Mouse (Mus musculus) liver, embryonic 12.5 days (tissue): ENCODE measurements at regions not wholly inside any gene's neighbourhood (a gene's known extent, or its start where the extent isn't known, plus 50 kb on each side); places are given as distances from the start of the nearest gene placed in this dataset.

Experiments used
- ATAC-seq: fragments of 200-750 bp; cut with Nextera tagmentation; 2 replicates; pipeline ENCODE4 v1.8.0; 2017; ENCODE audit warnings: moderate number of reproducible peaks, mild to moderate bottlenecking, moderate library complexity
- H3K27ac ChIP-seq: fragments of 300-500 bp; sonication (generic); 2 replicates; pipeline ENCODE4 v1.5.1; 2016; ENCODE audit warnings: mild to moderate bottlenecking
- H3K27me3 ChIP-seq: fragments of 300-500 bp; sonication (generic); replicated peaks from 2 replicates; pipeline ENCODE4 v1.6.1; 2016; ENCODE audit warnings: mild to moderate bottlenecking, moderate library complexity
- H3K36me3 ChIP-seq: fragments of 300-500 bp; sonication (generic); 2 replicates; pipeline ENCODE4 v1.6.1; 2016; ENCODE audit warnings: mild to moderate bottlenecking, moderate library complexity
- H3K4me1 ChIP-seq: fragments of 300-500 bp; sonication (generic); 2 replicates; pipeline ENCODE4 v1.6.1; 2016
- H3K4me2 ChIP-seq: fragments of 300-500 bp; sonication (generic); 2 replicates; pipeline ENCODE4 v1.6.1; 2016; ENCODE audit warnings: mild to moderate bottlenecking, moderate library complexity
- H3K4me3 ChIP-seq: fragments of 300-500 bp; sonication (generic); 2 replicates; pipeline ENCODE4 v1.5.1; 2016; ENCODE audit warnings: mild to moderate bottlenecking, moderate library complexity
- H3K9ac ChIP-seq: fragments of 300-500 bp; sonication (generic); 2 replicates; pipeline ENCODE4 v1.6.1; 2016; ENCODE audit warnings: mild to moderate bottlenecking, moderate library complexity
- H3K9me3 ChIP-seq: fragments of 300-500 bp; sonication (generic); replicated peaks from 2 replicates; pipeline ENCODE4 v1.6.1; 2016; ENCODE audit warnings: mild to moderate bottlenecking, moderate library complexity
- WGBS: fragments of 180-500 bp; shearing (Covaris S2); methylation state at CpG from one replicate; pipeline ENCODE4 v1.1.7; 2016; ENCODE audit not compliant: insufficient replicate concordance; 5-methylcytosine and 5-hydroxymethylcytosine counted together

DNA sequence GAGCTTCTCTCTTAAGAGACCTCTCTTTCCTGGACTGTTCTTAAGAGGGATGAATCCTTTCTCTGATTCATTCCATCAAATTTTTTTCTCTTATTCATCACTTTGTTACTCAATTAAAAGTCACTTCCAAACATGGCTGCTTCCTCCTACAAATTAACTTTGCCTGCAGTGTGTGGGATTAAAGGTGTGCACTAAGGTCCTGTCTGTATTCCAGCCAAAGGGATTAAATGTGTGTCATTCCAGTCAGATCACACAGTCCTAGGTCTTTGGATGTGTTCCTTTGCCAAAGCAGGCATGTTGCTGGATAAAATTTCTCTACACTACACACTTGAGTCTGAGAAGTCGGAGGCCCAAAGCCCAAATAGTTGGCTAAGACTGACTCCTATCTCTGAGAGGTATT lies 204.0 kb downstream of the Nfkbiz start:
- Histone ChIP-seq H3K36me3 (no peaks in the 10 kb centered on the region), H3K9ac (no peak overlapping the region), H3K4me3 (no peak overlapping the region), H3K4me1 (no peaks in the 10 kb centered on the region), H3K27ac (no peak overlapping the region), H3K27me3 (no peaks in the 10 kb centered on the region), H3K9me3 (no peaks in the 10 kb centered on the region), H3K4me2 (no peak overlapping the region)
- WGBS: 56% methylated on average over 1 of the region's 1 CpGs
- no peak for ATAC-seq

DNA sequence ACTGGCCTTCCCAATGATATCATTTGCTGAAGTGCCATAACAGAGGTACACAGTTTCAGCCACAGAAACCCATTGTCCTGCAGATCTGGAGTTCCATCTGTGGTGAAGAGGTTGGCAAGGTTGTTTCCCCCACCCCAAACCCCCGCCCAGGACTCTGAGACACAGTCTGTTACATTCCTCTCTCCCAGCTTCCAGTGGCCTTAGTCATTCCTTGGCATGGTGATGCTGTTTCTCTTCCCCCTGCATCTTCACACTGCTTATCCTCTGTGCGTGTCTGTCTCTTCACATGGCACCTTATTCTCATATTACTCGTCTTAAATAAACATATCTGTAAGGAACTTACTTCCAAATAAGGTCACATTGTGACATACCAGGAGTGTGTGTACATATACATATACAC lies 206.5 kb downstream of the Nfkbiz start:
- no peaks in the 10 kb centered on the region for H3K36me3 ChIP-seq
- 64% methylated on average over 3 of the region's 3 CpGs for WGBS
- H3K4me3 ChIP-seq: no peak overlapping the region
- no peaks in the 10 kb centered on the region for H3K9me3 ChIP-seq
- H3K4me2 ChIP-seq: no peak overlapping the region
- no peak overlapping the region for H3K27ac ChIP-seq
- no peak overlapping the region for H3K9ac ChIP-seq
- ATAC-seq: no peak
- H3K4me1 ChIP-seq: no peaks in the 10 kb centered on the region
- H3K27me3 ChIP-seq: no peaks in the 10 kb centered on the region

DNA sequence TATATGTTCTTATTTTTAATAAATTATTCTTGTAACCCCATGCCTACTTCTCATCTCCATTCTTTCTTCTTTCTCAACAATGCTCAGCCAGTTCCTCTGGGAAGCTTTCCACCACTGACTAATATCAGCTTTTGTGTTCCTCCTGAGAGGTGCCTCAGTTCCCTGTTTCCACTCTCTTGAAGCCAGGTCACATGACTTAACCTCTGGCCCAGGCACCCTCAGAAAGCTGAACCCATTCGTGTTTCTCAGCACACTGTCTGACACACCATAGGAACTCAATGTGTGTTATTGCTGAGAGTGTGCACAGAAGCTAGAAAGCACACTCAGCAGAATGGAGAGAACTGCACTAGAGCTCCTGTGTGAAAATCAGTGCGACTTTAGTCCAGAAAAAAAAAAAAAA lies 207.1 kb downstream of the Nfkbiz start:
- 63% methylated on average over 2 of the region's 2 CpGs for WGBS
- no peak for ATAC-seq

DNA sequence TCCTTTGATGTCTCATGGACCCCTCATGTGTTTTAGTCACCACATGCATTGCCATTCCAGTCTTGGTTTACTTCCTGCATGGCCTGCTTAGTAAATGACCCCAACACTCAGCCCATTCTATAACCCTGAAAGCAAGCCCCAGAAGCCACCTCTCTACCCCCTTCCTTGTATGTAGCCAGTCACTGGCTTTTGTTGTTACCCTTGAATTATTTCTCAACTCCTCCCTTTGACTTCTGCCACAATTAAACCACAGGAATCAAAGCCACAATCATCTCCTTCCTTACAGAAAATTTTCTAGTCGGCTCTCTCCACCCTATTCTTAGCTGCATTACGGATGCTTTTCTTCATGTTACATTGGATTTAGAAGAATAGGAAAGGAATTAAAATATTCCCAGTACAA lies 207.7 kb downstream of the Nfkbiz start:
- no peak overlapping the region for H3K9ac ChIP-seq

More for the DNA sequence above, 207.1 kb downstream of the Nfkbiz start:
- no peaks in the 10 kb centered on the region for H3K36me3 ChIP-seq
- H3K4me3 ChIP-seq: no peak overlapping the region
- H3K4me1 ChIP-seq: no peaks in the 10 kb centered on the region
- H3K9ac ChIP-seq: no peak overlapping the region
- no peak overlapping the region for H3K27ac ChIP-seq
- H3K9me3 ChIP-seq: no peaks in the 10 kb centered on the region
- no peaks in the 10 kb centered on the region for H3K27me3 ChIP-seq
- no peak overlapping the region for H3K4me2 ChIP-seq

DNA sequence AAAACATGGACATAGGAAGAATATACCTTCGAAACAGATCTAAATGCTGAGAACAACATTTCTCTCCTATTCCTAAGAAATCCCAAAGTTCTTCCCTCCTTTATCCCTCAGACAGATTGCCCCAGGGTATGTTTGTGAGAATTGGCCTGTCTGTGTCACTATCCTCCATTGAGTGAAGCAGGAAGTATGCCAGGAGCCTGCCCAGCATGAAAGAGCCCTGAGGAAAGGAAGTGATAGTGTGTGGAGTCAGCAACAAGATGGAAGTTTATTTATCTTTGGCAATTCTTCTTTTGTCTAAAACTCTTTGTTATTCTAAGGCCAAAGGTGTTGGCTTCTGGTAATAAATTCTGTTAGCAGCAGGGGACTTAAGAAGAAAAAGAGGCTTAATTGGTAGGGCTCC lies 211.2 kb downstream of the Nfkbiz start:
- Histone ChIP-seq H3K9ac (no peak overlapping the region), H3K27ac (no peak overlapping the region), H3K27me3 (no peaks in the 10 kb centered on the region), H3K4me3 (no peak overlapping the region), H3K4me1 (no peaks in the 10 kb centered on the region), H3K36me3 (no peaks in the 10 kb centered on the region), H3K4me2 (no peak overlapping the region), H3K9me3 (no peaks in the 10 kb centered on the region)
- no peak for ATAC-seq
- WGBS: 63% methylated on average over 1 of the region's 1 CpGs

More for the DNA sequence above, 207.7 kb downstream of the Nfkbiz start:
- no peak overlapping the region for H3K4me3 ChIP-seq
- no peak for ATAC-seq
- no peaks in the 10 kb centered on the region for H3K27me3 ChIP-seq
- H3K27ac ChIP-seq: no peak overlapping the region
- 69% methylated on average over 2 of the region's 2 CpGs for WGBS
- H3K4me1 ChIP-seq: no peaks in the 10 kb centered on the region
- H3K4me2 ChIP-seq: no peak overlapping the region
- no peaks in the 10 kb centered on the region for H3K9me3 ChIP-seq
- no peaks in the 10 kb centered on the region for H3K36me3 ChIP-seq

DNA sequence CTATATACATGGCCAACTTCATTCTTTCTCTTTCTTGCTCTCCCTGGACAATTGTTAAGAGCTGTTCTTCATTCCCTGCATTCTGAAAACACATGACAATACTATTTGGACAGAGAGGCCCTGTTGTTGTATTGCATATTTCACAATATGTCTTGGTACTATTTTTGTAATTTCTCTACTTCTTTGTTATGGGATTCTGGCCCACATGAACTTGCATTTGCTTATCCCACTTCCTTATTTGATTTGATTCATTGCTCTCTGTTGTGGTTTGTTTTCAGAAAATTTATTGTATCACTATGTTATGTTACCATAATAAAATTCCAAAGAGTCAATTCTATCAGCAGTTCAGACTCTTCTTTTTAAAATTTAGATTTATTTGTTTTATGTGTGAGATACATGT lies 215.3 kb downstream of the Nfkbiz start:
- Histone ChIP-seq H3K9me3 (no peaks in the 10 kb centered on the region), H3K27ac (no peak overlapping the region), H3K27me3 (no peaks in the 10 kb centered on the region), H3K36me3 (no peaks in the 10 kb centered on the region), H3K4me2 (no peak overlapping the region), H3K9ac (no peak overlapping the region), H3K4me1 (no peaks in the 10 kb centered on the region), H3K4me3 (no peak overlapping the region)
- ATAC-seq: no peak

DNA sequence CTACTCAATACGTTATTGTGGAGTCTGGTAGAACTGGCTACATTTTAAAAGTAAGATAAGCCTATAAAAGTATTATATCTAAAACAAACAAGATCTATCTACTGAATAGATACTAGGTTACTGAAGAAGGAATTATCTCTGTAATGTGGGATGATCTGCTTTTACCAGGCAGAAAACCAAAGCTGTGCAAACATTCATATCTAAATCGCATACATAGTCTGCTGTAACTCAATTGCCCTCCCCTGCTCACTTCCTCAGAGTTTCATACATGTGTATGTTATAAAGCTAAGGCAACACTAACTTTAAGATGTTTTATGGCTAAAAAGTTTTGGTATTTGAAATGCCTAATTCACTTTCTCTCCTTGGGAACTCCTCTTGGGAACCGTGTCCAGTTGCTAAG lies 219.0 kb downstream of the Nfkbiz start:
- Histone ChIP-seq H3K4me3 (no peak overlapping the region), H3K36me3 (no peaks in the 10 kb centered on the region), H3K9me3 (no peaks in the 10 kb centered on the region), H3K4me1 (no peaks in the 10 kb centered on the region), H3K4me2 (no peak overlapping the region), H3K9ac (no peak overlapping the region), H3K27me3 (no peaks in the 10 kb centered on the region), H3K27ac (no peak overlapping the region)
- WGBS: 64% methylated on average over 3 of the region's 3 CpGs
- ATAC-seq: no peak

DNA sequence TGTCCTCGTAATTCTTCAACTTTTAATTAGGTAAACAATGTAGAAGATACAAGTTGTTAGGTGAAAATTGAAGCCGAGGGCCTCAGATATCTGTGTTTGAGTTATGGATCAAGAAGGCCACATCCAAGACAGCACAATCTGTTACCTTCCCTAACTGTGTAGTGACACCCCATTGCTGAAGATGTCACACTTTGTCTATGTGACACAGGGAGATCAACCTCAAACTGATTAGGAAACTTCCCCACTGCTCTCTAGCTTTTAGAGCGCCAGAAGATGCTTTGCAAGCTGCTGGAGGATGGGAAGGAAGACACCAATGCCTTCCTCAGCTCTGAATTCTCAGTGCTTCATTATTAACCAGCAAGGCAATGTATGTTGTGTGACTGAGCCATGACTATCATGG lies 220.7 kb downstream of the Nfkbiz start:
- no peak overlapping the region for H3K9ac ChIP-seq
- H3K4me2 ChIP-seq: no peak overlapping the region
- WGBS: 65% methylated on average over 3 of the region's 3 CpGs
- H3K4me1 ChIP-seq: no peaks in the 10 kb centered on the region
- H3K27me3 ChIP-seq: no peaks in the 10 kb centered on the region
- no peak overlapping the region for H3K4me3 ChIP-seq
- H3K36me3 ChIP-seq: no peaks in the 10 kb centered on the region
- ATAC-seq: no peak
- H3K27ac ChIP-seq: no peak overlapping the region
- H3K9me3 ChIP-seq: no peaks in the 10 kb centered on the region

DNA sequence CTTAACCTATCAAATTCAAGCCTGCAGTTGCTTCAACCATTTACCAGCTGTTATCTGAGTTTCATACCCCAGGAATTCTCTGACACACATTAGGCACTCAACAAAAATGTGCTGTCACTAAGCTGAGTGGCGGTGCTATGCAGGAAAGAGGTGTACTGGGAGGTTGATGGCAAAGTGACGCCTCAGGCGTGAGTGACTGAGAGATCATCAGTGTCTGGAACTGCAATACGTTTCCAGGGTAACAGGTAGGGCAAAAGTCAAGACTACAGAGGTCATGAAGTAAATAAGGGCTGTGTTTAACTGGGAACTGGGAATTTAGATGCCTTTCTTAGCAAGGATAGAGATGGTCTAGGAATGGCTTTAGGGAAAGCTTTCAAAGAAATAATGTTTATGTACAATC lies 221.2 kb downstream of the Nfkbiz start:
- H3K4me1 ChIP-seq: no peaks in the 10 kb centered on the region
- no peaks in the 10 kb centered on the region for H3K36me3 ChIP-seq
- no peak overlapping the region for H3K9ac ChIP-seq
- no peak overlapping the region for H3K27ac ChIP-seq
- no peaks in the 10 kb centered on the region for H3K9me3 ChIP-seq
- WGBS: 52% methylated on average over 4 of the region's 4 CpGs
- H3K27me3 ChIP-seq: no peaks in the 10 kb centered on the region
- no peak overlapping the region for H3K4me3 ChIP-seq
- H3K4me2 ChIP-seq: no peak overlapping the region
- no peak for ATAC-seq

DNA sequence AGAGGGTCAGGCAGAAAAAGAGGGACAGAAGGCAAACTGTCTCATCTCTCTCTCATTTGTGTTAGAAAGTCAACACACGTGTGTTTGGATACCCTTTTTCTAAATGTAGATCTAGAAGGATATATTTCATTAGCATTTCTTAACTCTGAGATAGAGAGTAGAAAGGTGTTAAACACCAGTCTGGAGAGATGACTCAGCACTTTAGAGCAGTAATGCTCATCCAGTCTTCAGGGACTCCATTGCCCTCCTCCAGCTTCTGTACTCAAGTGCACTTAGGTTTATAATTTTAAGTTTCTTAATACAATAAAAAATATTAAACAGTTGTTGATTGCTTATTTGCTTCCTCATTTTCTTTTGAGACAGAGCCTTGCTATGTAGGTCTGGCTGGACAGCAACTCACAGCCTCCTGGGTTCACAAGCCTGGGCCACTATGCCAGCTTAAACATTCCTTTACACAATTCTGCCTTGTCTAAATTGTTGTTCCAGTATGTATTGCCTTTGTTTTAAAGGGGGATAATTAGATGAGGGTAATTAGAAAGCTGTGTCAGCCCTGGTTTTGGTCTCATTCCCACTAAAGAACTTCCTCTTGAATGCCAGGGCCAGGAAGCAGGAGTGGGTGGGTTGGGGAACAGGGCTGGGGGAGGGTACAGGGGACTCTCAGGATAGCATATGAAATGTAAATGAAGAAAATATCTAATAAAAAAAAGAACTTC lies 222.1 kb downstream of the Nfkbiz start:
- no peaks in the 10 kb centered on the region for H3K36me3 ChIP-seq
- no peak overlapping the region for H3K9ac ChIP-seq
- no peaks in the 10 kb centered on the region for H3K27me3 ChIP-seq
- no peaks in the 10 kb centered on the region for H3K4me1 ChIP-seq
- H3K27ac ChIP-seq: no peak overlapping the region
- H3K9me3 ChIP-seq: no peaks in the 10 kb centered on the region
- H3K4me3 ChIP-seq: no peak overlapping the region
- no peak for ATAC-seq
- H3K4me2 ChIP-seq: no peak overlapping the region
- 34% methylated on average over 1 of the region's 1 CpGs for WGBS

DNA sequence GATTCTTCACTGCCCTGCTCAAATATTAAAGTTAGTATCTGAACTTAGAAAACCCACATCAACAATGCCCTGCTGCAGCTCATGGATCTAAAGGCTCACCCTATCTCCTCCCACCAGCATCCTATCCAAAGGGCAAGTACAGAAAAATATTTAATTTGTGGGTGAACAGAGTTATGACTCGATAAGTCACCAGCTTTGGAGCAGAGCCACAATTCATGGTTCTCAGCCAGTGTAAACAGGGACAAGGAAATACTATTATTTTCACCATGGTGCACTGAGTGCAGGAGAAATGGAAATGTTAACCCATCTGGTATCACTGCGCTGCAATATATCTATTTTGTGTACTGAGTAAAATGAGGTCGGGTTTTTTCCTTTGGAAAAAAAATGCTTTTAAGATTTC lies 225.8 kb downstream of the Nfkbiz start:
- Histone ChIP-seq H3K27ac (no peak overlapping the region), H3K9me3 (no peaks in the 10 kb centered on the region), H3K4me2 (no peak overlapping the region), H3K27me3 (no peaks in the 10 kb centered on the region), H3K36me3 (no peaks in the 10 kb centered on the region), H3K4me3 (no peak overlapping the region), H3K4me1 (no peaks in the 10 kb centered on the region), H3K9ac (no peak overlapping the region)
- 64% methylated on average over 3 of the region's 3 CpGs for WGBS
- no peak for ATAC-seq

DNA sequence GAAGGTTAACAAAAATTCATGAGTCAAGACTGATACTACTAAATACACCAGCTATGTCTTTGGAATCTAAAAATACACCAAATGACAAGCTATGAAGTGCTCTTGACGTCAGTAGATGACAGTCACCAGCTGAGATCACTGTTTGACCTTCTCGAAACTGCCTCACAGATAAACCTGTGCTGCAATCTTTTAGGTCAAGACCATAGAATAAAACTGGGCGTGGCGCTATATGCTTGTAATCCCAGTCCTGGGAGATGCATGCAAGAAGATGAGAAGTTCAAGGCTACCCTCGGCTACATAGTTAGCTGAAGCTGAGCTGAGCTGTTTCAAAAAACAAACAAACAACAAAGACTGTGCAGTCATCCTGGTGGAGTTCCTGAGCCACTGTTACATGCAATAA lies 226.7 kb downstream of the Nfkbiz start:
- H3K9me3 ChIP-seq: no peaks in the 10 kb centered on the region
- H3K36me3 ChIP-seq: no peaks in the 10 kb centered on the region
- H3K4me2 ChIP-seq: no peak overlapping the region
- no peak overlapping the region for H3K4me3 ChIP-seq
- H3K27ac ChIP-seq: no peak overlapping the region
- H3K27me3 ChIP-seq: no peaks in the 10 kb centered on the region
- no peaks in the 10 kb centered on the region for H3K4me1 ChIP-seq
- H3K9ac ChIP-seq: no peak overlapping the region
- WGBS: 66% methylated on average over 5 of the region's 5 CpGs
- ATAC-seq: no peak

DNA sequence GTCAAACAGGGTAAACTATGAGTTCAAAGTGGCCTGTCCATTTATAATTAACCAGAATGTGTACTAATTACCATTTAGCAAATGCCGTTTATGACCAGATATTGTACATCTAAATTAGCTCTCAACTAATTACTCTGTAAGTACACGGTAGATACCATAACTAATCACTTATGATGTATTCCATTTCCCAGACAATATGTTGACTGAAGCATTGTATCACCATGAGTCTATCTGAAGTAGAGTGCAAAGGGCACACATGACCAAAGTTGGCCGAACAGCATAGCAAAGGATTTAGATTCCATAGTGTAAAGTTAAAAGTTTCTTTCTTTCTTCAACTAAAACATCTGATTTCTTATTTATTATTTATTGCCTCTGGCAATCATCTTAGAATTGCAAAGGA lies 227.5 kb downstream of the Nfkbiz start:
- H3K4me1 ChIP-seq: no peaks in the 10 kb centered on the region
- H3K9ac ChIP-seq: no peak overlapping the region
- no peak overlapping the region for H3K4me3 ChIP-seq
- H3K4me2 ChIP-seq: no peak overlapping the region
- no peaks in the 10 kb centered on the region for H3K36me3 ChIP-seq
- 75% methylated on average over 3 of the region's 3 CpGs for WGBS
- ATAC-seq: no peak
- H3K27ac ChIP-seq: no peak overlapping the region
- H3K9me3 ChIP-seq: no peaks in the 10 kb centered on the region
- no peaks in the 10 kb centered on the region for H3K27me3 ChIP-seq
